ENCODE assay signal across 9 mouse cellular contexts in the genomic region with DNA sequence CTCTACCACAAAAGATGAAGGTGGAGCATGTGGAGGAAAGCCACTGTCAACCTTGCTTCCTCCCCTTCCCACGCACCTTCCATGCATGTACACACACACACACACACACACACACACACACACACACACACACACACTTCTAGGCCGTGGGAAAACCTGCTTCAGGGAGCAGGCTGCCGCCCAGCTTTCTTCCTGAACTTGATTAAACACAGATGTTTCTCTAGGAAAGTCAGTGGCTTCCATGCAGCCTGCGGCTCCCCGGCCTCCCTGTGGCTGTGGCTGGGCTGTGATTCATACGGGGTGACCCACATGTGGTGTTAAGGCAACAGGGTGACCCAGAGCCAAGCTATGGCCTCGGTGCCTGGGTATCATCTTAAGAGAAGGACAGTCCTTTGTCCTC. TPM values are rescaled to one million over a fixed set of nuclear protein-coding genes. Genes with fewer than 3 reads are reported as not detected.
DNase-seq lines count a peak whose midpoint lies in the region; ATAC-seq and TF ChIP-seq lines count a peak whose summit lies in the region.
"Had no signal": no experiment of that assay in that cellular context is flagged by ENCODE, and none has a peak within 500 bp of the region (broad histone marks: within the 10 kb centered on the region; RNA-seq: fewer than 3 reads in every experiment).

No protein-coding gene starts in this region.

- H3K9me3 ChIP-seq in embryonic facial prominence, embryonic 15.5 days (replicated peaks), result no peaks in the 10 kb centered on the region
- no peaks in the 10 kb centered on the region for H3K9me3 ChIP-seq in intestine, embryonic 16.5 days (ENCODE audit: control insufficient read depth, low read length)
- no peaks in the 10 kb centered on the region for H3K9me3 ChIP-seq in neural tube, embryonic 15.5 days (replicated peaks)

- TF ChIP-seq POLR2A in liver, adult 2 months (IDR thresholded peaks at IDR 0.05; ENCODE audit: extremely low read depth, insufficient read depth, low read length), result no peak

- DNase-seq in liver, adult 2 months (ENCODE audit: extremely low read depth, low read depth, low spot score), result no peak
- DNase-seq in liver, result no peak
- no peak for DNase-seq in right cerebral cortex, postnatal 10 days (ENCODE audit: low spot score in 2 of 2)
- DNase-seq in thymus, adult 18-20 months, result no peak
- no peak for DNase-seq in ovary, postnatal 36 days (ENCODE audit: low spot score)
- DNase-seq: spleen, adult 18-20 months had no signal

- peak overlapping the region; percentile 83 for H3K27ac ChIP-seq in liver, adult 2 months (replicated peaks; ENCODE audit: insufficient read depth, low read depth, low read length)
- peak overlapping the region; percentile 81 for H3K27ac ChIP-seq in embryonic facial prominence, embryonic 15.5 days (replicated peaks)
- H3K27ac ChIP-seq in intestine, embryonic 16.5 days (ENCODE audit: low read length), result peak overlapping the region; percentile 49
- H3K27ac ChIP-seq in neural tube, embryonic 15.5 days (replicated peaks), result peak overlapping the region; percentile 67

- peaks cover 79% of the 10 kb centered on the region for H3K79me2 ChIP-seq in liver, adult 2 months (ENCODE audit: control insufficient read depth, insufficient read depth, low read length)

- H3K27me3 ChIP-seq in liver, adult 2 months (ENCODE audit: control insufficient read depth, insufficient read depth, low read length), result no peaks in the 10 kb centered on the region
- no peaks in the 10 kb centered on the region for H3K27me3 ChIP-seq in embryonic facial prominence, embryonic 15.5 days
- H3K27me3 ChIP-seq in intestine, embryonic 16.5 days (replicated peaks; ENCODE audit: control insufficient read depth, insufficient read depth, low read length), result no peaks in the 10 kb centered on the region
- no peaks in the 10 kb centered on the region for H3K27me3 ChIP-seq in neural tube, embryonic 15.5 days (replicated peaks)

- WGBS in liver, adult 2 months, result 64% methylated on average over 7 of the region's 7 CpGs
- 15% methylated on average over 7 of the region's 7 CpGs for WGBS in embryonic facial prominence, embryonic 15.5 days
- WGBS in intestine, embryonic 16.5 days, result 32% methylated on average over 7 of the region's 7 CpGs
- WGBS in neural tube, embryonic 15.5 days, result 56% methylated on average over 7 of the region's 7 CpGs

- no peak overlapping the region for H3K9ac ChIP-seq in liver, adult 2 months (ENCODE audit: low read depth, low read length)
- no peak overlapping the region for H3K9ac ChIP-seq in embryonic facial prominence, embryonic 15.5 days
- 0 out of 2 replicates have a peak overlapping the region, but pooled peaks have one; percentile 16 for H3K9ac ChIP-seq in intestine, embryonic 16.5 days (ENCODE audit: low read depth, low read length)
- H3K9ac ChIP-seq in neural tube, embryonic 15.5 days (replicated peaks), result no peak overlapping the region

- no peaks in the 10 kb centered on the region for H3K36me3 ChIP-seq in liver, adult 2 months (ENCODE audit: control insufficient read depth, insufficient read depth, low read length)
- H3K36me3 ChIP-seq in embryonic facial prominence, embryonic 15.5 days, result no peaks in the 10 kb centered on the region
- H3K36me3 ChIP-seq in intestine, embryonic 16.5 days (ENCODE audit: control insufficient read depth, insufficient read depth, low read length), result 0 out of 2 replicates have a peak, but pooled peaks cover 2% of the 10 kb centered on the region
- no peaks in the 10 kb centered on the region for H3K36me3 ChIP-seq in neural tube, embryonic 15.5 days

- TF ChIP-seq CTCF in liver, adult 2 months (IDR thresholded peaks at IDR 0.05; ENCODE audit: low read depth, low read length), result no peak

- ATAC-seq in embryonic facial prominence, embryonic 15.5 days (ENCODE audit: insufficient number of reproducible peaks, low FRiP score, low TSS enrichment, low read depth), result peak; percentile 12; the same call in 1 of the 2 replicates
- 0 out of 2 replicates have a peak, but pooled peaks have one; percentile 19 for ATAC-seq in intestine, embryonic 16.5 days
- ATAC-seq in neural tube, embryonic 15.5 days (ENCODE audit: low FRiP score), result no peak

- peaks cover 30% of the 10 kb centered on the region for H3K4me1 ChIP-seq in liver, adult 2 months (ENCODE audit: control insufficient read depth, insufficient read depth, low read length)
- peaks cover 97% of the 10 kb centered on the region for H3K4me1 ChIP-seq in embryonic facial prominence, embryonic 15.5 days
- H3K4me1 ChIP-seq in intestine, embryonic 16.5 days (ENCODE audit: control insufficient read depth, insufficient read depth, low read length), result peaks cover 83% of the 10 kb centered on the region
- peaks cover 97% of the 10 kb centered on the region for H3K4me1 ChIP-seq in neural tube, embryonic 15.5 days

- H3K4me2 ChIP-seq in embryonic facial prominence, embryonic 15.5 days (replicated peaks), result peak overlapping the region; percentile 15
- 0 out of 2 replicates have a peak overlapping the region, but pooled peaks have one; percentile 3 for H3K4me2 ChIP-seq in intestine, embryonic 16.5 days (ENCODE audit: low read depth, low read length)
- H3K4me2 ChIP-seq in neural tube, embryonic 15.5 days, result peak overlapping the region; percentile 33

- H3K4me3 ChIP-seq in liver, adult 2 months (ENCODE audit: insufficient read depth, low read depth, low read length), result no peak overlapping the region
- H3K4me3 ChIP-seq in embryonic facial prominence, embryonic 15.5 days (replicated peaks), result no peak overlapping the region
- no peak overlapping the region for H3K4me3 ChIP-seq in intestine, embryonic 16.5 days (ENCODE audit: low read length)
- H3K4me3 ChIP-seq in neural tube, embryonic 15.5 days (replicated peaks), result no peak overlapping the region

RNA-seq across cellular contexts. Expression of a gene that starts 22.1 kb away (rescaled TPM):
- total RNA-seq in liver, adult 2 months (2014; rRNA removed), result 6.2 and 13.8 TPM in 2 replicates
- polyA plus RNA-seq in liver, adult 2 months (2012; rRNA removed), result 9.1 and 9.7 TPM in 2 replicates
- polyA plus RNA-seq in embryonic facial prominence, embryonic 15.5 days (2015; fragmentation: Nextera tagmentation; extraction: Ambion mirVana), result 26.0 and 30.3 TPM in 2 replicates
- 7.4 and 8.4 TPM in 2 replicates for polyA plus RNA-seq in intestine, embryonic 16.5 days (2015; fragmentation: Nextera tagmentation; extraction: Ambion mirVana)
- polyA plus RNA-seq in neural tube, embryonic 15.5 days (2015; fragmentation: Nextera tagmentation; extraction: Ambion mirVana), result 11.7 and 22.6 TPM in 2 replicates

RNA-seq across cellular contexts. Expression of a gene that starts 49.4 kb away (rescaled TPM):
- total RNA-seq in liver, adult 2 months (2014; rRNA removed), result 44.5 and 53.2 TPM in 2 replicates
- polyA plus RNA-seq in liver, adult 2 months (2012; rRNA removed), result 70.5 and 78.2 TPM in 2 replicates
- polyA plus RNA-seq in embryonic facial prominence, embryonic 15.5 days (2015; fragmentation: Nextera tagmentation; extraction: Ambion mirVana), result 25.9 and 27.0 TPM in 2 replicates
- 19.1 and 20.4 TPM in 2 replicates for polyA plus RNA-seq in intestine, embryonic 16.5 days (2015; fragmentation: Nextera tagmentation; extraction: Ambion mirVana)
- polyA plus RNA-seq in neural tube, embryonic 15.5 days (2015; fragmentation: Nextera tagmentation; extraction: Ambion mirVana), result 16.7 and 17.2 TPM in 2 replicates
